Mouse (Mus musculus) cerebellum, postnatal 25 days (tissue): ENCODE data around the gene Abhd16a.
A peak's percentile ranks its signal among the peaks of the same experiment; 100 is the strongest.

Source experiments
- DNase-seq, 2 experiments: peaks; one replicate each; pipeline ENCODE4 v3.0.0; 2021; ENCODE audit warnings: mixed read lengths in 2 of 2

Abhd16a gene

GRCm38 (mm10) chr17:35088825-35089644 is at the start of gene Abhd16a:
TSS of gene Abhd16a (plus strand) at chr17:35089263.
- DNase-seq = peak; percentile 96 to 97

- DNase-seq = no peak
Observed at GRCm38 (mm10) chr17:35043794-35044193, 45.3 kb upstream of the Abhd16a start.

- no peak for DNase-seq
Observed at GRCm38 (mm10) chr17:35044904-35045806, 43.9 kb upstream of the Abhd16a start.

- DNase-seq = no peak
Observed at GRCm38 (mm10) chr17:35045807-35046680, 43.0 kb upstream of the Abhd16a start.

GRCm38 (mm10) chr17:35046681-35047455 is 42.2 kb upstream of the Abhd16a start, which contains the start of gene Msh5:
TSS of gene Msh5 (minus strand) at chr17:35046745.
- DNase-seq = peak; percentile 95 to 98

GRCm38 (mm10) chr17:35047688-35048087 is 41.4 kb upstream of the Abhd16a start:
- DNase-seq = no peak

- DNase-seq = no peak
Observed at GRCm38 (mm10) chr17:35048149-35048931, 40.7 kb upstream of the Abhd16a start.

- DNase-seq = no peak
Observed at GRCm38 (mm10) chr17:35048932-35049440, 40.1 kb upstream of the Abhd16a start.

- DNase-seq = peak in 1 of 2 experiments; percentile 47
Observed at GRCm38 (mm10) chr17:35049561-35050016, 39.5 kb upstream of the Abhd16a start, which contains the start of gene Clic1. TSS of gene Clic1 (plus strand) at chr17:35049966.

GRCm38 (mm10) chr17:35050126-35050750 is 38.8 kb upstream of the Abhd16a start:
- peak; percentile 57 to 59 for DNase-seq

- DNase-seq = peak; percentile 63 to 66
Observed at GRCm38 (mm10) chr17:35051156-35052086, 37.6 kb upstream of the Abhd16a start.

- peak in 1 of 2 experiments; percentile 22 for DNase-seq
Observed at GRCm38 (mm10) chr17:35052271-35052798, 36.7 kb upstream of the Abhd16a start.

GRCm38 (mm10) chr17:35055691-35056495 is 33.2 kb upstream of the Abhd16a start:
- no peak for DNase-seq

GRCm38 (mm10) chr17:35057090-35057489 is 32.0 kb upstream of the Abhd16a start:
- no peak for DNase-seq

GRCm38 (mm10) chr17:35058316-35058715 is 30.7 kb upstream of the Abhd16a start:
- peak in 1 of 2 experiments; percentile 12 for DNase-seq

- DNase-seq = peak; percentile 85 to 91
Observed at GRCm38 (mm10) chr17:35058911-35059892, 29.9 kb upstream of the Abhd16a start, which contains the start of gene Ddah2. TSS of gene Ddah2 (plus strand) at chr17:35059035.
